In the genomic region with DNA sequence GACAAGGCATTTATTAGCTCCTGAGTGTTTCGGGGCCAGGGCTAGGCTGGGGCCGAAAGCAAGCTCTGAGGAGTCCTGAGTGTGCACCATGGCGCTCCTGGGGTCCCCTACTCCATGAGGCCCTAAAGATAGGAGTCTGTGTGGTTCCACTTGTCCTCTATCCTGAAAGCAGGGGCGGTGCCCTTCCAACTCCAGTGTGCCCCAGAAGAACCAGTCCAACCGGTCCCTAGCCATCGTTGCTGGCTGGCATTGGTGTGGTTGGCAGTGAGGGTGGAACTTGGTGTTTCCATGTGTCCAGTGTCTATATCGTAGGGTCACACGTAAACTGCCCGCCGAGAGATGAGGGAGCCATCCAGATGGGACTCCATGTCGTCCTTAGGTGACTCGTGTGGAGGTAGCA, we compare ENCODE assay signal across 22 mouse cellular contexts. TPM values are rescaled to one million over a fixed set of nuclear protein-coding genes. Genes with fewer than 3 reads are reported as not detected.
DNase-seq lines count a peak whose midpoint lies in the region; ATAC-seq and TF ChIP-seq lines count a peak whose summit lies in the region.
"Had no signal": no experiment of that assay in that cellular context is flagged by ENCODE, and none has a peak within 500 bp of the region (broad histone marks: within the 10 kb centered on the region; RNA-seq: fewer than 3 reads in every experiment).

No protein-coding gene starts in this region.

- no peak for TF ChIP-seq POLR2A in lung, adult 2 months (IDR thresholded peaks at IDR 0.05; ENCODE audit: borderline replicate concordance, extremely low read depth, low read depth, low read length)

- no peaks in the 10 kb centered on the region for H3K27me3 ChIP-seq in kidney, embryonic 14.5 days (ENCODE audit: control insufficient read depth, insufficient read depth, low read length)
- H3K27me3 ChIP-seq in intestine, postnatal 0 days (replicated peaks; ENCODE audit: control insufficient read depth, insufficient read depth, low read length): no peaks in the 10 kb centered on the region
- H3K27me3 ChIP-seq in stomach, embryonic 15.5 days (replicated peaks): no peaks in the 10 kb centered on the region
- H3K27me3 ChIP-seq: embryonic facial prominence, embryonic 12.5 days; heart, embryonic 15.5 days; limb, embryonic 15.5 days; midbrain, embryonic 15.5 days had no signal

- peaks cover 15% of the 10 kb centered on the region for H3K9me3 ChIP-seq in kidney, embryonic 14.5 days (ENCODE audit: control insufficient read depth, low read length)
- no peaks in the 10 kb centered on the region for H3K9me3 ChIP-seq in intestine, postnatal 0 days (ENCODE audit: control insufficient read depth)
- H3K9me3 ChIP-seq in stomach, embryonic 15.5 days: no peaks in the 10 kb centered on the region
- H3K9me3 ChIP-seq: heart, embryonic 15.5 days had no signal

- no peak overlapping the region for H3K4me3 ChIP-seq in kidney, embryonic 14.5 days (ENCODE audit: low read length)
- no peak overlapping the region for H3K4me3 ChIP-seq in intestine, postnatal 0 days (ENCODE audit: low read depth, low read length)
- H3K4me3 ChIP-seq in lung, adult 2 months (replicated peaks; ENCODE audit: extremely low read depth, low read depth, low read length): no peak overlapping the region
- H3K4me3 ChIP-seq in stomach, embryonic 15.5 days (replicated peaks): no peak overlapping the region
- H3K4me3 ChIP-seq: embryonic facial prominence, embryonic 12.5 days; heart, embryonic 15.5 days; limb, embryonic 15.5 days; megakaryocyte, embryonic 14.5 days; midbrain, embryonic 15.5 days had no signal

- 93% methylated on average over 12 of the region's 12 CpGs for WGBS in kidney, embryonic 14.5 days
- 81% methylated on average over 12 of the region's 12 CpGs for WGBS in intestine, postnatal 0 days
- 67% methylated on average over 12 of the region's 12 CpGs for WGBS in lung, adult 2 months
- 91% methylated on average over 12 of the region's 12 CpGs for WGBS in stomach, embryonic 15.5 days

- no peak overlapping the region for H3K4me2 ChIP-seq in kidney, embryonic 14.5 days (replicated peaks; ENCODE audit: low read depth, low read length)
- no peak overlapping the region for H3K4me2 ChIP-seq in intestine, postnatal 0 days (replicated peaks; ENCODE audit: low read depth)
- H3K4me2 ChIP-seq in stomach, embryonic 15.5 days: no peak overlapping the region
- H3K4me2 ChIP-seq: embryonic facial prominence, embryonic 12.5 days; heart, embryonic 15.5 days; limb, embryonic 15.5 days; midbrain, embryonic 15.5 days had no signal

- H3K27ac ChIP-seq in kidney, embryonic 14.5 days (ENCODE audit: low read depth, low read length): no peak overlapping the region
- H3K27ac ChIP-seq in intestine, postnatal 0 days (ENCODE audit: low read depth, low read length): no peak overlapping the region
- no peak overlapping the region for H3K27ac ChIP-seq in stomach, embryonic 15.5 days
- H3K27ac ChIP-seq: embryonic facial prominence, embryonic 12.5 days; heart, embryonic 15.5 days; limb, embryonic 15.5 days; midbrain, embryonic 15.5 days had no signal

- H3K36me3 ChIP-seq in kidney, embryonic 14.5 days (ENCODE audit: control insufficient read depth, insufficient read depth, low read length): peaks cover 75% of the 10 kb centered on the region
- H3K36me3 ChIP-seq in intestine, postnatal 0 days (ENCODE audit: control insufficient read depth, insufficient read depth): peaks cover 88% of the 10 kb centered on the region
- peaks cover 71% of the 10 kb centered on the region for H3K36me3 ChIP-seq in stomach, embryonic 15.5 days

- DNase-seq in kidney, adult 18-20 months: peak; percentile 38
- peak; percentile 65 for DNase-seq in lung, adult 2 months
- DNase-seq in ovary, postnatal 36 days (ENCODE audit: low spot score): no peak
- no peak for DNase-seq in left cerebral cortex, adult 9 months (ENCODE audit: low spot score in 2 of 2)
- DNase-seq in spleen, adult 18-20 months: no peak
- DNase-seq: adrenal gland, adult 2 months; cerebellum, adult 18-20 months; forebrain, postnatal 0 days; heart, adult 11 months; layer of hippocampus, adult 9-11 months; retina, postnatal 1 day; thymus, postnatal 4 days had no signal

- TF ChIP-seq CTCF in intestine, postnatal 0 days (IDR thresholded peaks at IDR 0.05; ENCODE audit: low read depth): no peak
- TF ChIP-seq CTCF in lung, adult 2 months (IDR thresholded peaks at IDR 0.05; ENCODE audit: insufficient read depth, low read length): no peak

- H3K9ac ChIP-seq in kidney, embryonic 14.5 days (ENCODE audit: low read depth, low read length): no peak overlapping the region
- no peak overlapping the region for H3K9ac ChIP-seq in intestine, postnatal 0 days (ENCODE audit: low read depth, low read length)
- H3K9ac ChIP-seq in stomach, embryonic 15.5 days: no peak overlapping the region
- H3K9ac ChIP-seq: embryonic facial prominence, embryonic 12.5 days; forebrain, postnatal 0 days; heart, embryonic 15.5 days; limb, embryonic 15.5 days; midbrain, embryonic 15.5 days had no signal

- no peak for ATAC-seq in kidney, embryonic 14.5 days (ENCODE audit: low FRiP score, low TSS enrichment)
- 0 out of 2 replicates have a peak, but pooled peaks have one; percentile 14 for ATAC-seq in intestine, postnatal 0 days
- ATAC-seq in stomach, embryonic 15.5 days (ENCODE audit: insufficient read depth, low FRiP score, low read depth): peak; percentile 44; the same call in 1 of the 2 replicates
- ATAC-seq: forebrain, postnatal 0 days; midbrain, embryonic 15.5 days had no signal

- H3K4me1 ChIP-seq in kidney, embryonic 14.5 days (ENCODE audit: control insufficient read depth, insufficient read depth, low read length): no peaks in the 10 kb centered on the region
- H3K4me1 ChIP-seq in intestine, postnatal 0 days (replicated peaks; ENCODE audit: control insufficient read depth, insufficient read depth, low read length): no peaks in the 10 kb centered on the region
- 0 out of 2 replicates have a peak, but pooled peaks cover 2% of the 10 kb centered on the region for H3K4me1 ChIP-seq in lung, adult 2 months (ENCODE audit: control insufficient read depth, insufficient read depth, low read length)
- H3K4me1 ChIP-seq in stomach, embryonic 15.5 days: no peaks in the 10 kb centered on the region
- H3K4me1 ChIP-seq: embryonic facial prominence, embryonic 12.5 days; heart, embryonic 15.5 days; limb, embryonic 15.5 days; midbrain, embryonic 15.5 days had no signal

RNA-seq across cellular contexts. Expression of a gene that starts 8.9 kb away (rescaled TPM):
- polyA plus RNA-seq in kidney, embryonic 14.5 days (2014; fragmentation: Nextera tagmentation; extraction: Ambion mirVana): 159 and 177 TPM in 2 replicates
- polyA plus RNA-seq in intestine, postnatal 0 days (2015; fragmentation: Nextera tagmentation; extraction: Ambion mirVana): 80.1 and 85.5 TPM in 2 replicates
- 46.0 and 51.3 TPM in 2 replicates for polyA plus RNA-seq in lung, adult 2 months (2012; rRNA removed)
- polyA plus RNA-seq in stomach, embryonic 15.5 days (2015; fragmentation: Nextera tagmentation; extraction: Ambion mirVana): 161 and 181 TPM in 2 replicates

RNA-seq across cellular contexts. Expression of a gene that starts 25.2 kb away (rescaled TPM):
- polyA plus RNA-seq in kidney, embryonic 14.5 days (2014; fragmentation: Nextera tagmentation; extraction: Ambion mirVana): 175 and 184 TPM in 2 replicates
- polyA plus RNA-seq in intestine, postnatal 0 days (2015; fragmentation: Nextera tagmentation; extraction: Ambion mirVana): 435 and 436 TPM in 2 replicates
- polyA plus RNA-seq in lung, adult 2 months (2012; rRNA removed): 815 and 1,134 TPM in 2 replicates
- 363 and 515 TPM in 2 replicates for polyA plus RNA-seq in stomach, embryonic 15.5 days (2015; fragmentation: Nextera tagmentation; extraction: Ambion mirVana)

RNA-seq across cellular contexts. Expression of a gene that starts 26.1 kb away (rescaled TPM):
- polyA plus RNA-seq in kidney, embryonic 14.5 days (2014; fragmentation: Nextera tagmentation; extraction: Ambion mirVana): 106 and 139 TPM in 2 replicates
- 93.1 and 94.7 TPM in 2 replicates for polyA plus RNA-seq in intestine, postnatal 0 days (2015; fragmentation: Nextera tagmentation; extraction: Ambion mirVana)
- 70.9 and 74.7 TPM in 2 replicates for polyA plus RNA-seq in lung, adult 2 months (2012; rRNA removed)
- 129 and 136 TPM in 2 replicates for polyA plus RNA-seq in stomach, embryonic 15.5 days (2015; fragmentation: Nextera tagmentation; extraction: Ambion mirVana)

RNA-seq across cellular contexts. Expression of a gene that starts 31.7 kb away (rescaled TPM):
- 8.4 and 13.1 TPM in 2 replicates for polyA plus RNA-seq in kidney, embryonic 14.5 days (2014; fragmentation: Nextera tagmentation; extraction: Ambion mirVana)
- 34.7 and 50.0 TPM in 2 replicates for polyA plus RNA-seq in intestine, postnatal 0 days (2015; fragmentation: Nextera tagmentation; extraction: Ambion mirVana)
- 25.9 and 29.2 TPM in 2 replicates for polyA plus RNA-seq in lung, adult 2 months (2012; rRNA removed)
- 36.2 and 52.7 TPM in 2 replicates for polyA plus RNA-seq in stomach, embryonic 15.5 days (2015; fragmentation: Nextera tagmentation; extraction: Ambion mirVana)

RNA-seq across cellular contexts. Expression of a gene that starts 42.9 kb away (rescaled TPM):
- 0.81 TPM in 1 of 2 replicates, not detected in the other for polyA plus RNA-seq in kidney, embryonic 14.5 days (2014; fragmentation: Nextera tagmentation; extraction: Ambion mirVana)
- 0.70 and 1.4 TPM in 2 replicates for polyA plus RNA-seq in intestine, postnatal 0 days (2015; fragmentation: Nextera tagmentation; extraction: Ambion mirVana)
- polyA plus RNA-seq in lung, adult 2 months (2012; rRNA removed): 1.1 and 1.4 TPM in 2 replicates
- polyA plus RNA-seq in stomach, embryonic 15.5 days (2015; fragmentation: Nextera tagmentation; extraction: Ambion mirVana): 8.0 and 23.5 TPM in 2 replicates
- polyA plus RNA-seq: brain, embryonic 14.5 days; embryonic facial prominence, embryonic 12.5 days; forebrain, postnatal 0 days; hindbrain, embryonic 11.5 days; midbrain, embryonic 15.5 days had no signal

Comparison
In these comparisons a context has a peak if more than half of its experiments do, and no peak if none do; other contexts are left out.
1. DNase-seq: peak in kidney, adult 18-20 months (single experiment) and lung, adult 2 months (single experiment); none in ovary, postnatal 36 days (single experiment), left cerebral cortex, adult 9 months (0 of 2) and spleen, adult 18-20 months (0 of 2).